Mouse (Mus musculus) megakaryocyte, embryonic 14.5 days (primary cell): Measurements from ENCODE around the gene Thtpa. TPM values are rescaled to one million over a fixed set of nuclear protein-coding genes. Genes with fewer than 3 reads are reported as not detected.

Experiments
- H3K27me3 ChIP-seq: replicated peaks from 2 replicates; pipeline ENCODE3; 2012; ENCODE audit warnings: inconsistent platforms
- H3K36me3 ChIP-seq: replicated peaks from 2 replicates; pipeline ENCODE3; 2012; ENCODE audit warnings: low read length, inconsistent platforms, mixed read lengths
- H3K4me1 ChIP-seq: 2 replicates; pipeline ENCODE4 v1.6.1; 2012; ENCODE audit warnings: inconsistent platforms
- H3K4me3 ChIP-seq: replicated peaks from 2 replicates; pipeline ENCODE3; 2012; ENCODE audit warnings: moderate library complexity, mild to moderate bottlenecking, inconsistent platforms
- H3K9me3 ChIP-seq: 2 replicates; pipeline ENCODE4 v1.6.1; 2012; ENCODE audit warnings: inconsistent platforms
- FLI1 ChIP-seq: IDR thresholded peaks from 2 replicates; pipeline ENCODE4 v1.6.1; 2012; ENCODE audit warnings: low read length, inconsistent platforms, mixed read lengths
- GATA1 ChIP-seq: IDR thresholded peaks from 3 replicates; pipeline ENCODE4 v1.6.1; 2012; ENCODE audit warnings: mixed read lengths, low read length, inconsistent platforms, borderline replicate concordance
- polyA plus RNA-seq: library from polyadenylated mRNA; stranded (reverse); fragments of >175 nt; gene quantifications from 2 replicates; pipeline ENCODE4 v1.2.3, GENCODE M21; 2012; ENCODE audit warnings: low replicate concordance; ENCODE audit not compliant: insufficient read depth

Thtpa gene
- polyA plus RNA-seq, 1 experiment: 2.4 TPM

DNA sequence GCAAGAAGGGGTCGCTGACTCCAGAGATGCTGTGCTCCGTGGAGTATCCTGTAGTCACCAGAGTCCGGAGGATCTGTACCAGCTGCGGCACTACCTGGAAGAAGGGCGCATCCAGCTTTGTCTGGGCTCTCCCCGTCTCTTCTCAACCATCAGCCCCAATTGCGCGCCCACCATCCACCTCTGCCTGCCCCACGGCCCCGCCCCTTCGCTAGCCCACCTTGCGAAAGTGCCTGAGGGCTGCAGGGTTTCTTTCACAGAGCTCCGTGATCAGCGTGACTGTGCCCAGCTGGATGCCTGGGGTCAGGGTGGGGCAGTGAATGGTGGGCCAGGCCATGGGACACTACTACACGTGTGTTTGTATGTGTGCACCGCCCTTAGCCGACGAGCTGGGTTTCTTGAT lies 9.8 kb downstream of the Thtpa start:
- Histone ChIP-seq H3K4me3 (no peak overlapping the region), H3K36me3 (peaks cover 58% of the 10 kb centered on the region), H3K9me3 (no peaks in the 10 kb centered on the region), H3K4me1 (peaks cover 58% of the 10 kb centered on the region), H3K27me3 (peaks cover 10% of the 10 kb centered on the region)
- no peak for TF ChIP-seq GATA1
- no peak for TF ChIP-seq FLI1

DNA sequence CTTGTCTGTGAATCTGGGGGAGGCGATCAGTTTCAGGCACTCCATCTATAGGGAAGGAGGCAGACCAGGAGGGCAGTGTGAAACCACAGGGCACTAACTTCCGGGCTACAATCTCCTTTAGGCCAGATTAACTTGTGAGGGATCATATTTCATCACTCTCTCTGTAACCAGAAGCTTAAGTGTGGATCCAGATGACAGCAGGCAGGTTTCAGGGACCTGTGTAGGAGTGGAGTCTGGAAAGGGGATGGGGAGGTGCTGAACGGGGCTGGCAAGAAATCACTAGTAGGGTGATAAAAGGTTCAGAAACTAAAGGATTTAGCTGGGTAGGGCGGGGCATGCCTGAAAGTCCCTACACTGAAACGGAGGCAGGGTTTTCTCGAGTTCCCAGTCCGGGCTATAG lies 10.8 kb downstream of the Thtpa start:
- Histone ChIP-seq H3K9me3 (no peaks in the 10 kb centered on the region), H3K36me3 (peaks cover 48% of the 10 kb centered on the region), H3K4me3 (peak overlapping the region; percentile 95), H3K27me3 (peaks cover 20% of the 10 kb centered on the region), H3K4me1 (peaks cover 68% of the 10 kb centered on the region)
- TF ChIP-seq FLI1 (no peak), GATA1 (no peak)

DNA sequence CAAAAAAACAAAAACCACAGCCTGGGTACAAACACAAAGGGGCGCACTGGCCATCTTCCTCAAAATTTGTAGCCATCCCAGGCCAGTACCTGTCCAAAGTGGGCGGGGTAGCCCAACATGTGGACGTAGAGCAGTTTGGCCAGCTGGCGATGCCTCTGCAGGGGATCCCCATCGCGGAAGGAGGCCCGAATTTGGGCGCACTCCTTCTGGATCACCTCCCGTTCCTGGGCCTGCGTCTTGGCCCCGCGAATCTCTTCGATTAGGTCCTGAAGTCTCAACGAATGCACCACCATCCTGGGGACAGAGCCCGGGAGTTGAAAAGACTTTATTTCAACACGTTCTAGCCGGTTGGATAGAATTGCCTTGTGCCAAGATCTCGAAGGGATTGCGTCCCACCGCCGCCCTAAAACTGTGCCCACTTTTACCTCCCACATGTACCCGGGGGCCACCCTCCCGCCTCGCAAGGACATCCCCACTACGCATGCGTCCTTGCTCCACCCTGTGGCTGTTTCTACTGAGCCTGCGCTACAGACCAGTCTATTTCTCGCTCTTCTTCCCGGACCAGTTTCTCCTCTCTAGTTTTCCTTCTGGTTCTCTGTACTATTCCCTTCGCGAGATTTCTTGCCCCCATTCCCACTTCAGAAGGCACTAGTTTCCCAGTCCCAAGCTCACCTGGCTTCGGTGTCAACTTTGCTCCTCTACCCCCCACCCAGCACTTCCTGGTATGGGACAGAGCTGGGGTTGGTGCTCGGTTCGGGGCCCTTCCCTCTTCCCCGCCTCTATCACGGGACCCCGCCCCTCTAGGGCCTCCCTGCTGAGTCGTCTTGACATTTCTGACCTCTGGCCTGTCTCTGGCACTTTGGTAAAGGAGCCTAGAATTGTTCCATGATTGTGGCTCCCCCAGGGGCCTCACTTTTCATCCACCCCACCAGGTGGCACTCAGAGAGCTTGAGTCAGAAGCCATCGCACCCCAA lies 11.5 kb downstream of the Thtpa start, which contains the start of gene Ap1g2:
Gene Ap1g2 (minus strand): TSS at position 758 of the 974 bp plus-strand sequence.
- peaks cover 41% of the 10 kb centered on the region for H3K36me3 ChIP-seq
- peaks cover 26% of the 10 kb centered on the region for H3K27me3 ChIP-seq
- H3K4me1 ChIP-seq: peaks cover 73% of the 10 kb centered on the region
- no peaks in the 10 kb centered on the region for H3K9me3 ChIP-seq
- H3K4me3 ChIP-seq: peak within 1 kb of the TSS; percentile 95
- TF ChIP-seq FLI1 (no peak), GATA1 (no peak)

DNA sequence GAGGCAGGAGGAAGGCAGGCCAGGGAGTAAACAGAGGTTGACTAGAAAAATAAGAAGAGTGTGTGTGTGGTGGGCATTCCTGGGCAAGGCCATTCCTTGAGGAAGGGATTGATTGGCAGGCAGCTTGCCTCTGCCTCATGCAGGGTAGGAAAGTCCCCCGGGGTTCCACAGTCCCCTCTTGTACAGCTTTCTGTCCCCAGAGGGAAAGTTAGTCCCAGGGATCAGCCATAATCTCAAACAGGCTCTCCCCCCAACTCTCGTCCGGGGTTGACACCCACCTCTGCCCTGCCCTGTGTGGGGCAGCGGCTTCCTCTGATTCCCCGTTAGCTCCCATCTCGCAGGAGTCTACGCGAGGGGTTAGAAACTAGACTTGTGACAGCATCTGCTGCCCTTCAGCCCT lies 12.4 kb downstream of the Thtpa start:
- TF ChIP-seq FLI1 (no peak), GATA1 (no peak)
- H3K9me3 ChIP-seq: no peaks in the 10 kb centered on the region
- peaks cover 33% of the 10 kb centered on the region for H3K27me3 ChIP-seq
- H3K36me3 ChIP-seq: peaks cover 32% of the 10 kb centered on the region
- H3K4me3 ChIP-seq: no peak overlapping the region
- peaks cover 67% of the 10 kb centered on the region for H3K4me1 ChIP-seq

DNA sequence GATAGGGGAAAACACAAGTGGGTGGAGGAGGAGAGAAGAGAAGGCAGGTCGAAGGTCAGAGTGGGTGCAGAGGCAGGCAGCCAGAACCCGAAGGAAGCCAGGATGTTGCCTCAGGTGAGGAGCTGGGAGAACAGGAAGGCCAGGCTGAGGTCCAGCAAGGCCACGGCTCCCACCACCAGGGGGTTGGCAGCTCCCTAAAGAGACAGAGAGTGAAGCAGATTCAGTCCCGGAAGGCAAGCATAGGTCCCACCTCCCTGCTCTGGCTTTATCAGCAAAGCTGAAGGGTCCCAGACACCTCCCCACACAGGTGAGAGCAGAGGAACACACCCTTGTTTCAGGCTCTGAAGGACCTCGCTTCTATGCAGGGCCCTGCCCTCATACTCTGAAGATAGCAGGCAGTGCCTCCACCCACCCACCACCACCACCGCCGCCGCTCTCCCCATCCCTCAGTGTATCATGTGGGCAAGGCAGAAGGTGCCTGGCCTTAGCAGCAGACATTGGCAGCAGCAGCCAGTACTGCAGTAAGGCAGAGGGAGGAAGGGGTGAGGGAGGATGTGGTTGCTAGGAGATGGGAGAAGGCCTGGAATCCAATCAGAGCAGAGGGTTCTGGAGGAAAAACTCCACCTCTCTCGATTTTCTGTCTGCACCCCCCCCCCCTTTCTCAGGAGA lies 13.8 kb downstream of the Thtpa start:
- peaks cover 44% of the 10 kb centered on the region for H3K27me3 ChIP-seq
- TF ChIP-seq GATA1: no peak
- no peak for TF ChIP-seq FLI1
- peaks cover under 1% of the 10 kb centered on the region; the same call in 1 of the 2 replicates for H3K9me3 ChIP-seq
- peaks cover 19% of the 10 kb centered on the region for H3K36me3 ChIP-seq
- peaks cover 63% of the 10 kb centered on the region for H3K4me1 ChIP-seq
- peak overlapping the region; percentile 9 for H3K4me3 ChIP-seq

DNA sequence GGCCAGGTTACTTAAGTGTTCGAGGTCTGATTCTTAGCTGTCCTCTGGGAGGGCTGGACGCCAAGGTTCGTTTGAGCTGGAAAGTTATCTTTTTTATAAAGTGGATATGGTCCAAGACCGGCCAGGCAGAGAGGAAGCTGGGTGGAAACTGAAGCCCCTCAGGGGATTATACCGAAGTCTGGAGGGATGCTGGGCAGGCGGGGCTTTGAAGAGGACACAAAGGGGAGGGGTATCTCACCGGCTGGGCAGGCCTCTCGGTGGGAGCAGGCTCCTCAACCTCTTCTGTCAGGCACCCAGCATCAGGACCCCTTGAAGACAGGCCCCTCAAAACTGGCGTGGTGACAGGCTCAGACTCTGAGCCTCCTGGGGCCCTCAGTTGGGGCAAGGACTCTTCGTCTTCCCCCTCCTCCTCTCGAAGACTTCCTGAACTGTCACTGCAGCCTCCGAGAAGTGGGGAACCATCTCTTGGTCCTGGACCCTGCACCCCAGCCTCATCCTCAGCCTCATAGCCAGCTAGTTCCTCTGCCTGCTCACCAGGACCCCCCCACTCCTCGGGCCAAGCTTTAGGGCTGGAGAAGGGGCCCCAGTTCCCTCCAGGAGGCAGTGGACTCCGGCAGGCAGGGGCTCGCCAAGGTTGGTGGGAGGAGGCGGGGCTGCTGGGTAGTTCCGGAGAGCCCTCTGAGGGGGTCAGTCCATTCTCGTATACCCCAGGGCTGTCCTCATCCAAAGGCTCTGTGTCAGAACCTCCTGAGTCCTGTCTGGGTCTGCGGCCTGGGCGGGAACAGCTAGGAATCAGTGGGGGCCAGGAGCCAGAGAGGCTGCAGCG lies 14.7 kb downstream of the Thtpa start:
- H3K9me3 ChIP-seq: peaks cover 6% of the 10 kb centered on the region; the same call in 1 of the 2 replicates
- H3K36me3 ChIP-seq: peaks cover 9% of the 10 kb centered on the region
- no peak for TF ChIP-seq GATA1
- H3K4me1 ChIP-seq: peaks cover 71% of the 10 kb centered on the region
- H3K27me3 ChIP-seq: peaks cover 53% of the 10 kb centered on the region
- H3K4me3 ChIP-seq: no peak overlapping the region

DNA sequence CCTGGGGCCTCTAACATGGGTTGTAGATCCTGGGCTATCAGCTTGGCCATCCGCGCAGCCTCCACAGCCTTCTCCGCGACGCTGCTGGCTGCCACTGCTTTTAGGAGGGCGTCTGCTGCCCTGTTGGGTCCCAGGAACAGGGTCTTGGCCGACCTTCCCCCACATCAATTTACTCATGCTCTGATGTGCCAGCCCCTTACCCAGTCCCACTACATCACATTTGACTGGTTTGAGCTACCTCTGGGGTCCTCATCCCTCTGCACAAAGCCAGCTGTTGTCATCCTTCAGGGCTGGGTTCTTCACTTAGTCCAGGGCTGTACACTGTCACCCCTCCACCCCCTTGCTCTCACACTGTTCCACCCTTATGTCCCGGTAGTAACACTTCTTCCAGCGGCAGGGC lies 15.5 kb downstream of the Thtpa start:
- Histone ChIP-seq H3K36me3 (peaks cover 1% of the 10 kb centered on the region), H3K27me3 (peaks cover 61% of the 10 kb centered on the region), H3K9me3 (peaks cover 6% of the 10 kb centered on the region; the same call in 1 of the 2 replicates), H3K4me3 (peak overlapping the region; percentile 26), H3K4me1 (peaks cover 71% of the 10 kb centered on the region)
- no peak for TF ChIP-seq GATA1
- no peak for TF ChIP-seq FLI1

DNA sequence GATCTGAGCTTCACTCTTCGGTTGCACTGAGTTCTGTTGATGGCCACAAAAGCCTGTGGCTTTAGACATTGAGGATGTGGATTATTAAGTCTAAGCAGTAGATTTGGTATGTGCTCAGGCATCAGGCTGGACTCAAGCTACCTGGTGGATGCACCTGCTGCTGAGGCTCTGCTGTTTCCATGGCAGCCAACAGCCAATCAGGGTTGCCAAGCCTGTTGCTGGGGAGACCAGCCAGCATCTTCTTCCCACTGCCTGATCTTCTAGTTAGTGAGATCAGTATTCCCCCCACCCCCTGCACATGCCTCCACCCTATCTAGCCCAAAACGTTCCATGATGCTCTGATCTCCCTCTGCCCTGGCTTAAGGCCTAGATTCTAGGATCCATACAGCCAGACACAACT lies 17.1 kb downstream of the Thtpa start:
- H3K9me3 ChIP-seq: peaks cover 6% of the 10 kb centered on the region; the same call in 1 of the 2 replicates
- no peak overlapping the region for H3K4me3 ChIP-seq
- H3K4me1 ChIP-seq: peaks cover 70% of the 10 kb centered on the region
- no peak for TF ChIP-seq FLI1
- TF ChIP-seq GATA1: no peak
- H3K36me3 ChIP-seq: no peaks in the 10 kb centered on the region
- H3K27me3 ChIP-seq: peaks cover 78% of the 10 kb centered on the region

DNA sequence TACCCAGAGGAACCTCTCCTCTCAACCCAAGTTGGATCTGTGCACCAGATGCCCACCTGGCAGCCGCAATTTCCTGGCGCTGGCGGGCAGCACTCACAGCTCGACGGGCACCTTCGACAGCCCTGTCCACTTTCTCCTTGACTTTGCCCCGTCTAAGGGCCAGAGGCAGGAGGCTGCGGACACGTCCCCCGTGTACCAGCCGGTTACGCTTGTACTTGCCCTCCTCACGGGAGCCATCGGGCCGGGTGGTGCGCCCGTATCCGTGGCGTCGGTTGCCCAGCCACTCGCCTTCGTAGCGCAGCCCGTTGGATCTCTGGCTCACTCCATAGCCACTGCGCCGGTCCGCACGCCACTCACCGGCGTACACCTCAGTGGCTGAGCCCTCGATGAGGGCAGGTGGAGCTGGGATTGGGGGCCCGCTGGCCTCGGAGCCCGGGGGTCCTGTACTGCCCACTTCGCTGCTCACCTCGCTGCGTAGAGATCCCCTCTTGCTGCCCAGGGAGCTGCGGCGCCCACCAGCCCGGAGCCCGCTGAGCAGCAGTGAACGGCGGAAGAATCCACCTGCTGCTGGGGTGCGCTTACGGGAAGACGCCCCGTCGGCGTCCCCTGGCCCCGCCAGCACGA lies 18.9 kb downstream of the Thtpa start:
- TF ChIP-seq FLI1 (no peak), GATA1 (no peak)
- H3K4me1 ChIP-seq: peaks cover 70% of the 10 kb centered on the region

More for the DNA sequence above, 18.9 kb downstream of the Thtpa start:
- Histone ChIP-seq H3K4me3 (peak overlapping the region; percentile 92), H3K36me3 (no peaks in the 10 kb centered on the region), H3K9me3 (peaks cover 6% of the 10 kb centered on the region; the same call in 1 of the 2 replicates), H3K27me3 (peaks cover 90% of the 10 kb centered on the region)
